Comparison of ENCODE assay signal across 10 mouse cellular contexts in the genomic region with DNA sequence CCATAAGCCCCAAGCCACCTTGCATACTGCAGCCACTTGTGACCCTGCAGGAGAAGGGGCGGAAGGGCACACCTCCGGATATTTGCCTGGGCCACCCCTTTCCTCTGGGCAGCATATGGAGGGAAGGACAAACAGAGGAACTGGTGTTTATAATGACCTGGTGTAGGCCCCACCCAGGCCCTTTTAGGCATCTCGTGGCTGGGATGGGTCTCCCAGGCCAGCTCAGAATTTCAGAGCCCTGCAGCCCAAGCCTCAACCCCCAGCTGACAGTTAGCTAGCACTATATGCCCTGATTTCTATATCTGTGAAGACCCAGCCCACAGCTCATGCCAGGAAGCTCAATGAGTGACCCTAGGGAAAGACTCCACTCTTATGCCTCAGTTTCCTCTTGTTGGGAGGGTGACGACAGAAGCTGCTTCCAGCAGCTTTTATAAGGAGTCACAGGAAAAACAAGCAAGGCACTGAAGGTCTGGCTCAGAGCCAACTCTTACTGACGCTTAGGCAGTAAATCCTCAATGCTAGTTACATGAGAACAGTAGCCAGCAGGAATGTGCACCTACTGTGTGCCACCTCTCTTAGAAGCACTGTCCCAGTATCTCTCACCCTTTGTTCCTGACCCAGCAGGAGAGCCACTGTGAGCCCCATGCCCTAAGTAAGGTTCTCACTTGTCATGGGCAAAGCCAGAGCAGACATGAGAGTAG. TPM values are rescaled to one million over a fixed set of nuclear protein-coding genes. Genes with fewer than 3 reads are reported as not detected.
DNase-seq lines count a peak whose midpoint lies in the region; ATAC-seq and TF ChIP-seq lines count a peak whose summit lies in the region.
"Had no signal": no experiment of that assay in that cellular context is flagged by ENCODE, and none has a peak within 500 bp of the region (broad histone marks: within the 10 kb centered on the region; RNA-seq: fewer than 3 reads in every experiment).

No protein-coding gene starts in this region.

- 0 out of 2 replicates have a peak, but pooled peaks have one; percentile 11 for TF ChIP-seq POLR2A in small intestine, adult 2 months (IDR thresholded peaks at IDR 0.05; ENCODE audit: low read depth, low read length)

- no peaks in the 10 kb centered on the region for H3K9me3 ChIP-seq in midbrain, embryonic 14.5 days (ENCODE audit: control insufficient read depth, low read length)
- H3K9me3 ChIP-seq in midbrain, embryonic 16.5 days (replicated peaks; ENCODE audit: control insufficient read depth, low read length, poor library complexity, severe bottlenecking): no peaks in the 10 kb centered on the region
- no peaks in the 10 kb centered on the region for H3K9me3 ChIP-seq in embryonic facial prominence, embryonic 10.5 days
- no peaks in the 10 kb centered on the region for H3K9me3 ChIP-seq in kidney, embryonic 16.5 days (ENCODE audit: low read length)

- no peak overlapping the region for H3K4me3 ChIP-seq in midbrain, embryonic 14.5 days (replicated peaks; ENCODE audit: low read depth, low read length)
- H3K4me3 ChIP-seq in midbrain, embryonic 16.5 days (ENCODE audit: low read depth, low read length): no peak overlapping the region
- no peak overlapping the region for H3K4me3 ChIP-seq in embryonic facial prominence, embryonic 10.5 days
- H3K4me3 ChIP-seq in kidney, embryonic 16.5 days (ENCODE audit: low read length): no peak overlapping the region
- peak overlapping the region; percentile 24; the same call in 1 of the 2 replicates for H3K4me3 ChIP-seq in small intestine, adult 2 months (ENCODE audit: low read depth, low read length)

- peaks cover 24% of the 10 kb centered on the region for H3K36me3 ChIP-seq in midbrain, embryonic 14.5 days (ENCODE audit: control insufficient read depth, insufficient read depth, low read length)
- peaks cover 7% of the 10 kb centered on the region for H3K36me3 ChIP-seq in midbrain, embryonic 16.5 days (ENCODE audit: control insufficient read depth, insufficient read depth, low read length)
- peaks cover 40% of the 10 kb centered on the region for H3K36me3 ChIP-seq in embryonic facial prominence, embryonic 10.5 days (replicated peaks)
- peaks cover 26% of the 10 kb centered on the region for H3K36me3 ChIP-seq in kidney, embryonic 16.5 days (ENCODE audit: insufficient read depth, low read length)
- H3K36me3 ChIP-seq in small intestine, adult 2 months (ENCODE audit: control insufficient read depth, insufficient read depth, low read length): peaks cover 33% of the 10 kb centered on the region

- H3K4me2 ChIP-seq in midbrain, embryonic 14.5 days (ENCODE audit: low read length): no peak overlapping the region
- no peak overlapping the region for H3K4me2 ChIP-seq in midbrain, embryonic 16.5 days (ENCODE audit: low read length)
- H3K4me2 ChIP-seq in kidney, embryonic 16.5 days (replicated peaks; ENCODE audit: low read depth, low read length): peak overlapping the region; percentile 24

- WGBS in midbrain, embryonic 14.5 days: 55% methylated on average over 5 of the region's 5 CpGs
- WGBS in midbrain, embryonic 16.5 days: 56% methylated on average over 5 of the region's 5 CpGs
- 53% methylated on average over 5 of the region's 5 CpGs for WGBS in embryonic facial prominence, embryonic 10.5 days
- 27% methylated on average over 5 of the region's 5 CpGs for WGBS in kidney, embryonic 16.5 days
- WGBS in small intestine, adult 2 months: 16% methylated on average over 5 of the region's 5 CpGs

- no peak overlapping the region for H3K27ac ChIP-seq in midbrain, embryonic 14.5 days (replicated peaks; ENCODE audit: low read depth, low read length)
- no peak overlapping the region for H3K27ac ChIP-seq in midbrain, embryonic 16.5 days (ENCODE audit: low read length)
- peak overlapping the region; percentile 75 for H3K27ac ChIP-seq in embryonic facial prominence, embryonic 10.5 days (replicated peaks)
- H3K27ac ChIP-seq in kidney, embryonic 16.5 days (ENCODE audit: low read length): peak overlapping the region; percentile 96
- H3K27ac ChIP-seq in small intestine, adult 2 months (ENCODE audit: insufficient read depth, low read depth, low read length): peak overlapping the region; percentile 92

- no peaks in the 10 kb centered on the region; the same call in 1 of the 2 replicates for H3K4me1 ChIP-seq in midbrain, embryonic 14.5 days (ENCODE audit: control insufficient read depth, insufficient read depth, low read length)
- no peaks in the 10 kb centered on the region for H3K4me1 ChIP-seq in midbrain, embryonic 16.5 days (ENCODE audit: control insufficient read depth, insufficient read depth, low read length)
- peaks cover 51% of the 10 kb centered on the region for H3K4me1 ChIP-seq in embryonic facial prominence, embryonic 10.5 days
- peaks cover 57% of the 10 kb centered on the region for H3K4me1 ChIP-seq in kidney, embryonic 16.5 days (ENCODE audit: insufficient read depth, low read length)
- peaks cover 62% of the 10 kb centered on the region for H3K4me1 ChIP-seq in small intestine, adult 2 months (ENCODE audit: control insufficient read depth, insufficient read depth, insufficient read length, low read length)

- TF ChIP-seq CTCF in small intestine, adult 2 months (IDR thresholded peaks at IDR 0.05; ENCODE audit: extremely low read depth, insufficient read length, insufficient replicate concordance, low read depth, low read length): no peak

- DNase-seq in midbrain, embryonic 14.5 days: peak; percentile 58
- no peak for DNase-seq in embryonic facial prominence, embryonic 10.5 days (ENCODE audit: low spot score)
- DNase-seq in thymus, postnatal 0 days (ENCODE audit: low spot score): no peak
- no peak for DNase-seq in spleen, adult 18-20 months
- DNase-seq in gastrocnemius, adult 8-10 months (ENCODE audit: low spot score in 2 of 2): no peak

- no peak overlapping the region for H3K9ac ChIP-seq in midbrain, embryonic 14.5 days (replicated peaks; ENCODE audit: low read length)
- no peak overlapping the region for H3K9ac ChIP-seq in midbrain, embryonic 16.5 days (ENCODE audit: low read depth, low read length)
- peak overlapping the region; percentile 44 for H3K9ac ChIP-seq in kidney, embryonic 16.5 days (replicated peaks; ENCODE audit: low read length)

- ATAC-seq in midbrain, embryonic 14.5 days (ENCODE audit: low FRiP score, low TSS enrichment): no peak
- no peak for ATAC-seq in midbrain, embryonic 16.5 days
- no peak for ATAC-seq in kidney, embryonic 16.5 days (ENCODE audit: low FRiP score, low TSS enrichment)

- H3K27me3 ChIP-seq in midbrain, embryonic 14.5 days (ENCODE audit: control insufficient read depth, insufficient read depth, low read length): no peaks in the 10 kb centered on the region
- H3K27me3 ChIP-seq in midbrain, embryonic 16.5 days (ENCODE audit: control insufficient read depth, insufficient read depth, low read depth, low read length): no peaks in the 10 kb centered on the region
- no peaks in the 10 kb centered on the region for H3K27me3 ChIP-seq in embryonic facial prominence, embryonic 10.5 days (replicated peaks; ENCODE audit: low read depth, poor library complexity, severe bottlenecking)
- no peaks in the 10 kb centered on the region for H3K27me3 ChIP-seq in kidney, embryonic 16.5 days (ENCODE audit: insufficient read depth, low read length)
- no peaks in the 10 kb centered on the region for H3K27me3 ChIP-seq in small intestine, adult 2 months (ENCODE audit: control insufficient read depth, insufficient read depth, low read length)

RNA-seq across cellular contexts. Expression of gene Nccrp1, which starts 24.1 kb away (rescaled TPM):
- polyA plus RNA-seq in midbrain, embryonic 14.5 days (2014; fragmentation: Nextera tagmentation; extraction: Ambion mirVana): 0.13 TPM in 1 of 2 replicates, not detected in the other
- 0.15 TPM in 1 of 2 replicates, not detected in the other for polyA plus RNA-seq in midbrain, embryonic 16.5 days (2015; fragmentation: Nextera tagmentation; extraction: Ambion mirVana)
- polyA plus RNA-seq in embryonic facial prominence, embryonic 10.5 days (2016; fragmentation: Nextera tagmentation; extraction: Ambion mirVana): 0.10 TPM in 1 of 2 replicates, not detected in the other
- polyA plus RNA-seq in kidney, embryonic 16.5 days (2015; fragmentation: Nextera tagmentation; extraction: Ambion mirVana): 0.18 TPM in 1 of 2 replicates, not detected in the other
- 0.14 and 2.8 TPM in 2 replicates for polyA plus RNA-seq in small intestine, adult 2 months (2012; rRNA removed)
- 0.27 and 0.64 TPM in 2 replicates for polyA plus RNA-seq in thymus, postnatal 0 days (2015; fragmentation: Nextera tagmentation; extraction: Ambion mirVana)
- not detected for total RNA-seq in gastrocnemius, adult 8-10 months (2022)
- total RNA-seq: heart, postnatal 10 days had no signal

RNA-seq across cellular contexts. Expression of gene Samd4b, which starts 26.8 kb away (rescaled TPM):
- polyA plus RNA-seq in midbrain, embryonic 14.5 days (2014; fragmentation: Nextera tagmentation; extraction: Ambion mirVana): 27.2 and 29.5 TPM in 2 replicates
- 20.2 and 20.4 TPM in 2 replicates for polyA plus RNA-seq in midbrain, embryonic 16.5 days (2015; fragmentation: Nextera tagmentation; extraction: Ambion mirVana)
- polyA plus RNA-seq in embryonic facial prominence, embryonic 10.5 days (2016; fragmentation: Nextera tagmentation; extraction: Ambion mirVana): 36.0 and 38.9 TPM in 2 replicates
- 16.7 and 20.7 TPM in 2 replicates for polyA plus RNA-seq in kidney, embryonic 16.5 days (2015; fragmentation: Nextera tagmentation; extraction: Ambion mirVana)
- polyA plus RNA-seq in small intestine, adult 2 months (2012; rRNA removed): 43.4 and 82.0 TPM in 2 replicates
- polyA plus RNA-seq in thymus, postnatal 0 days (2015; fragmentation: Nextera tagmentation; extraction: Ambion mirVana): 10.5 and 10.9 TPM in 2 replicates
- 10 to 100 TPM in 2 of 4 experiments, 1 to 10 TPM in 2; 8.9 to 11.9 (median 10.1) TPM for total RNA-seq in gastrocnemius, adult 8-10 months (2022)

RNA-seq across cellular contexts. Expression of gene Pak4, which starts 26.9 kb away (rescaled TPM):
- polyA plus RNA-seq in midbrain, embryonic 14.5 days (2014; fragmentation: Nextera tagmentation; extraction: Ambion mirVana): 12.3 and 15.6 TPM in 2 replicates
- 18.1 and 19.1 TPM in 2 replicates for polyA plus RNA-seq in midbrain, embryonic 16.5 days (2015; fragmentation: Nextera tagmentation; extraction: Ambion mirVana)
- 70.1 and 75.8 TPM in 2 replicates for polyA plus RNA-seq in embryonic facial prominence, embryonic 10.5 days (2016; fragmentation: Nextera tagmentation; extraction: Ambion mirVana)
- 78.4 and 79.6 TPM in 2 replicates for polyA plus RNA-seq in kidney, embryonic 16.5 days (2015; fragmentation: Nextera tagmentation; extraction: Ambion mirVana)
- 50.3 and 112 TPM in 2 replicates for polyA plus RNA-seq in small intestine, adult 2 months (2012; rRNA removed)
- polyA plus RNA-seq in thymus, postnatal 0 days (2015; fragmentation: Nextera tagmentation; extraction: Ambion mirVana): 15.4 and 20.3 TPM in 2 replicates
- total RNA-seq in gastrocnemius, adult 8-10 months (2022): 1 to 10 TPM; 1.8 to 3.7 (median 2.9) TPM

RNA-seq across cellular contexts. Expression of gene Sycn, which starts 30.4 kb away (rescaled TPM):
- not detected in 2 replicates for polyA plus RNA-seq in midbrain, embryonic 14.5 days (2014; fragmentation: Nextera tagmentation; extraction: Ambion mirVana)
- not detected in 2 replicates for polyA plus RNA-seq in midbrain, embryonic 16.5 days (2015; fragmentation: Nextera tagmentation; extraction: Ambion mirVana)
- not detected in 2 replicates for polyA plus RNA-seq in embryonic facial prominence, embryonic 10.5 days (2016; fragmentation: Nextera tagmentation; extraction: Ambion mirVana)
- polyA plus RNA-seq in kidney, embryonic 16.5 days (2015; fragmentation: Nextera tagmentation; extraction: Ambion mirVana): not detected in 2 replicates
- 32.7 and 16,759 TPM in 2 replicates for polyA plus RNA-seq in small intestine, adult 2 months (2012; rRNA removed)
- 0.27 and 1.1 TPM in 2 replicates for polyA plus RNA-seq in thymus, postnatal 0 days (2015; fragmentation: Nextera tagmentation; extraction: Ambion mirVana)
- not detected for total RNA-seq in gastrocnemius, adult 8-10 months (2022)
- total RNA-seq: heart, postnatal 10 days; neutrophil, adult 5-6 weeks had no signal

RNA-seq across cellular contexts. Expression of gene Ifnl3, which starts 48.5 kb away (rescaled TPM):
- polyA plus RNA-seq in midbrain, embryonic 14.5 days (2014; fragmentation: Nextera tagmentation; extraction: Ambion mirVana): not detected in 2 replicates
- not detected in 2 replicates for polyA plus RNA-seq in midbrain, embryonic 16.5 days (2015; fragmentation: Nextera tagmentation; extraction: Ambion mirVana)
- polyA plus RNA-seq in embryonic facial prominence, embryonic 10.5 days (2016; fragmentation: Nextera tagmentation; extraction: Ambion mirVana): not detected in 2 replicates
- polyA plus RNA-seq in kidney, embryonic 16.5 days (2015; fragmentation: Nextera tagmentation; extraction: Ambion mirVana): not detected in 2 replicates
- not detected in 2 replicates for polyA plus RNA-seq in small intestine, adult 2 months (2012; rRNA removed)
- polyA plus RNA-seq in thymus, postnatal 0 days (2015; fragmentation: Nextera tagmentation; extraction: Ambion mirVana): 0.26 and 0.34 TPM in 2 replicates
- not detected for total RNA-seq in gastrocnemius, adult 8-10 months (2022)
- total RNA-seq: heart, postnatal 10 days; neutrophil, adult 5-6 weeks had no signal

Comparison
In these comparisons a context has a peak if more than half of its experiments do, and no peak if none do; other contexts are left out.
1. H3K27ac ChIP-seq: peak in embryonic facial prominence, embryonic 10.5 days (single experiment), kidney, embryonic 16.5 days (single experiment) and small intestine, adult 2 months (single experiment); none in midbrain, embryonic 14.5 days (single experiment) and midbrain, embryonic 16.5 days (single experiment).